Mouse (Mus musculus) stomach, postnatal 0 days (tissue): ENCODE data around the gene Yod1.

Experiments used
- CTCF ChIP-seq: IDR thresholded peaks from 2 replicates; pipeline ENCODE4 v1.5.1; 2016; ENCODE audit warnings: antibody characterized with exemption, low read depth, mild to moderate bottlenecking, moderate library complexity
- EP300 ChIP-seq: optimal IDR thresholded peaks from 2 replicates; pipeline ENCODE3; 2016; ENCODE audit warnings: antibody characterized with exemption

- TF ChIP-seq EP300 (no peak), CTCF (no peak)
Measured at GRCm38 (mm10) chr1:130681075-130681474, 36.1 kb upstream of the Yod1 start.
